Mouse (Mus musculus) forebrain, embryonic 14.5 days (tissue): ENCODE measurements around the gene Serpina3k. TPM values are rescaled to one million over a fixed set of nuclear protein-coding genes. Genes with fewer than 3 reads are reported as not detected.
"Not testable (repeated sequence)": the region's sequence is repeated elsewhere in the genome, so short reads cannot be mapped to it uniquely, and the experiment has no call there.

Experiments used
- ATAC-seq: fragments of 200-750 bp; cut with Nextera tagmentation; 2 replicates; pipeline ENCODE4 v1.8.0; 2017; ENCODE audit warnings: mild to moderate bottlenecking, moderate library complexity
- DNase-seq: peaks from one replicate; pipeline ENCODE4 v3.0.0-alpha.2; 2015; ENCODE audit warnings: low spot score
- H3K27ac ChIP-seq: fragments of 300-500 bp; sonication (generic); 2 replicates; pipeline ENCODE4 v1.5.1; 2014; ENCODE audit warnings: low read depth, mild to moderate bottlenecking, control low read depth, low read length, moderate library complexity
- H3K27me3 ChIP-seq: fragments of 300-500 bp; sonication (generic); replicated peaks from 2 replicates; pipeline ENCODE4 v1.6.1; 2014; ENCODE audit warnings: low read length, control low read depth, mixed read lengths; ENCODE audit not compliant: control insufficient read depth, insufficient read depth
- H3K36me3 ChIP-seq: fragments of 300-500 bp; sonication (generic); 2 replicates; pipeline ENCODE4 v1.6.1; 2014; ENCODE audit warnings: low read length, control low read depth; ENCODE audit not compliant: control insufficient read depth, insufficient read depth
- H3K4me1 ChIP-seq: fragments of 300-500 bp; sonication (generic); 2 replicates; pipeline ENCODE4 v1.6.1; 2014; ENCODE audit warnings: antibody characterized with exemption, low read length, control low read depth; ENCODE audit not compliant: control insufficient read depth, insufficient read depth
- H3K4me2 ChIP-seq: fragments of 300-500 bp; sonication (generic); 2 replicates; pipeline ENCODE4 v1.6.1; 2014; ENCODE audit warnings: mild to moderate bottlenecking, control low read depth, low read length
- H3K4me3 ChIP-seq: fragments of 300-500 bp; sonication (generic); 2 replicates; pipeline ENCODE4 v1.5.1; 2014; ENCODE audit warnings: low read depth, low read length, control low read depth
- H3K9ac ChIP-seq: fragments of 300-500 bp; sonication (generic); 2 replicates; pipeline ENCODE4 v1.6.1; 2014; ENCODE audit warnings: mild to moderate bottlenecking, low read length, control low read depth, moderate library complexity
- H3K9me3 ChIP-seq: fragments of 300-500 bp; sonication (generic); replicated peaks from 2 replicates; pipeline ENCODE4 v1.6.1; 2016; ENCODE audit warnings: low read length, control low read depth, mixed read lengths; ENCODE audit not compliant: control insufficient read depth
- WGBS: fragments of 180-500 bp; shearing (Covaris S2); extraction: QIAGEN DNeasy Blood & Tissue Kit; methylation state at CpG from one replicate; pipeline ENCODE4 v1.1.7; 2014; 5-methylcytosine and 5-hydroxymethylcytosine counted together
- polyA plus RNA-seq: library from polyadenylated mRNA; unstranded; fragments of >200 nt; fragmentation: Nextera tagmentation; extraction: Ambion mirVana; gene quantifications from 2 replicates; pipeline ENCODE4 v1.2.1, GENCODE M21; 2014

Gene Serpina3k
- polyA plus RNA-seq, 1 experiment from 2014 or later, result not detected

DNA sequence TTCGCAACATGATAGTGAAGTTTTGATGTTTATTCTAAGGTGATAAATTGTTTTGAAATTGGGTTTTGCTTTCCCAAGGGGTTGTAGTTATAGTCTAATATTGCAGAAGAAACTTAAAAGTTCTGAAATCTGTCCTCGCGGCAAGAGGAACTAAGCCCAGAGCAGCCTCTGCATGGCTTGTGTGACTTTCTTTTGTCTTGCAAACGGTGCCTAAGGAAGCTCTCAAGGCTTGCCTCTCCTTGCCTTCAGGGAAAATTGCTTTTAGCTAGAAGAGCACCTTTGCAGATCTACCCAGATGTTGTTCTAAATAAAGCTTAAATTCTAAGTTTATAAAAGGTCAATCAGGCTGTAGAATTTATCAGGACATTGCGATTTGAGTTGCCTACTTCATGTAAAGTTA is 40.5 kb downstream of the Serpina3k start:
- not testable (repeated sequence) for H3K4me3 ChIP-seq, H3K9ac ChIP-seq, H3K27me3 ChIP-seq, H3K9me3 ChIP-seq, H3K4me1 ChIP-seq, H3K27ac ChIP-seq, ATAC-seq, H3K36me3 ChIP-seq, H3K4me2 ChIP-seq, DNase-seq
- 42% methylated on average over 5 of the region's 5 CpGs for WGBS

DNA sequence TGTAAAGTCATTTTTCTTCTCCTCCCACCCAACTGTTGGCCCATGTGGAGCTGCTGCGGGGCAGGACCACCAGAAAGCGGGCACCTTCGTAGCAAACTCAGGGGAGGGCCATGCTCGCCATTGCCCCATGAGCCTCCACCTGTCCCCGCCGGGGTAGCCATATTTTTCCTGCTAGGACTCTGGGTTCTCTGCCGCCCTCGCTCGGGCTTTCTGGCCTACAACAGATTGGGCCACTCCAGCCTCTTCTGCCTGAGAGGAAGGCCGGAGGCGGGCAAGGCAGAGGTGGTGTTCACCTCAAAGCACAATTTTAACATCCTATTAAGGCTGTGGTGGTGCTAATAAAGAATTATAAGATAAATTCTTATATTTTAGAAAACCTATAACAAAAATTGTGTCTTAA is 41.6 kb downstream of the Serpina3k start:
- Histone ChIP-seq H3K4me2 (no peak overlapping the region), H3K27me3 (no peaks in the 10 kb centered on the region), H3K4me1 (no peaks in the 10 kb centered on the region), H3K9me3 (no peaks in the 10 kb centered on the region; the same call in 1 of the 2 replicates), H3K27ac (no peak overlapping the region), H3K9ac (no peak overlapping the region), H3K36me3 (no peaks in the 10 kb centered on the region), H3K4me3 (no peak overlapping the region)
- DNase-seq, result no peak
- no peak for ATAC-seq
- WGBS, result 93% methylated on average over 11 of the region's 11 CpGs

- ATAC-seq, H3K27me3 ChIP-seq, DNase-seq, H3K9ac ChIP-seq, H3K4me3 ChIP-seq, H3K36me3 ChIP-seq, H3K9me3 ChIP-seq, H3K27ac ChIP-seq, H3K4me1 ChIP-seq, H3K4me2 ChIP-seq: not testable (repeated sequence)
- 87% methylated on average over 8 of the region's 8 CpGs for WGBS
Measured at GRCm38 (mm10) chr12:104381071-104381604, 42.9 kb downstream of the Serpina3k start.

GRCm38 (mm10) chr12:104385987-104386386 is 47.7 kb downstream of the Serpina3k start:
- H3K4me3 ChIP-seq, H3K9ac ChIP-seq, H3K36me3 ChIP-seq, DNase-seq, H3K4me1 ChIP-seq, H3K9me3 ChIP-seq, H3K4me2 ChIP-seq, H3K27me3 ChIP-seq, H3K27ac ChIP-seq, ATAC-seq: not testable (repeated sequence)

DNA sequence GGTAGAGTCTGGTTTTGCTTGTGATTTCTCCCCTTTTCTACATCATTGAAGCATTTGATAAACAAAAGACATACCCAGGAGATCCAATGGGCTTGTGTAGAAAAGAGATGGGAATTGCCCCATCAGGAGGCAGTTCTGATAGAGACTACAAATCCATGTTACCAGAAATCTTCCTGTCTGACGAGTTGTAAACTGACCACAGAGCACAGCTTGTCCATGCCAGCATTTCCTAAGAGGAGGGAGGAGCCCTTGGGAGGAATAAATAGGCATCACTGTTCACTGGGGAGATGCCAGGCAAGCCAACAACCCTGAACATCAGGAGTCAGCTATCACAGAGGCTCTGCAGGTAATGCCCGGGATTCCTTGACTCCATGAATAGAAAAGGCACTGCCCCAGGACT is 48.6 kb downstream of the Serpina3k start:
- WGBS, result 75% methylated on average over 2 of the region's 2 CpGs
- ATAC-seq, result not testable (repeated sequence)

DNA sequence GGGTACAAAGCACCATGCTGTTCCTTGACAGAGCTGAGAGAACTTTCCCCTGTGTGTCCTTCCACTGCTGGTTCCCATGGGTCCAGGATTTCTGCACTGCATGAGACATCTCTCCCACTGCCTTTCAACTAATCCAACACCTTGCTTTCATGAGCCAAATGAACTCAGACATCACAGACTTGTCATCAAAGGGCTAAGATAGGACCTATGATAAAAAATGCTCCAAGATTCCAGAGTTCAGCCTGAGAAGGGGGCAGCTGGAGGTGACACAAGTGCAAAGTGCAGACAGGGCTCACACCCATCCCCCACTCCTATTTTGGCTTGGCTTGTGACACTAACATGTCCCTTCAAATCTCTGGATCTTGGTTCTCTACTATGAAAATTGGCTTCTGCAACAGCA is 50.2 kb downstream of the Serpina3k start:
- no peaks in the 10 kb centered on the region for H3K36me3 ChIP-seq
- no peak overlapping the region for H3K4me2 ChIP-seq
- no peak overlapping the region for H3K27ac ChIP-seq
- H3K4me3 ChIP-seq, result no peak overlapping the region
- no peaks in the 10 kb centered on the region for H3K9me3 ChIP-seq
- no peak for ATAC-seq
- DNase-seq, result no peak
- H3K9ac ChIP-seq, result no peak overlapping the region
- H3K4me1 ChIP-seq, result no peaks in the 10 kb centered on the region
- H3K27me3 ChIP-seq, result no peaks in the 10 kb centered on the region

More for the DNA sequence above, 48.6 kb downstream of the Serpina3k start:
- not testable (repeated sequence) for H3K27ac ChIP-seq, DNase-seq, H3K9ac ChIP-seq, H3K27me3 ChIP-seq, H3K4me2 ChIP-seq, H3K9me3 ChIP-seq, H3K4me3 ChIP-seq, H3K4me1 ChIP-seq, H3K36me3 ChIP-seq

DNA sequence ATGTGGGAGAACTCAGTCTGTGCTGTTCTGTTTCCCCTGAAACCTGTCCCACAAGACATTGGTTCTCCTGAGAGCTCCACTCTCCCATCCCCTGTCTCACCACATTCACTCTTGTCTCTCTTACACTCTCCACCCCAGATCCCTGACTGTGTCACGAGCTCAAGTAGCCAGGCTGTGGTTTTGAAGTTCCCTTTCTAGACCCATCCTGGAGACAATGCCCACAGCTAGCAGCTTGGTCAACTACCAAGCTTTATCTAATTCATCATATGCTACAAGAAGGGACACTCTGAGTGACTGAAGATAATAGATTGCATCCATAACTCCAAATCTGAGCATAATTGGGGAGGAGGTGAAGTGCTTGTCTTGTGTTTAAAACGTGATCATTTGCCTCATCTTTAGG is 52.8 kb downstream of the Serpina3k start:
- not testable (repeated sequence) for H3K27ac ChIP-seq, DNase-seq, H3K36me3 ChIP-seq, H3K9ac ChIP-seq, H3K4me2 ChIP-seq, H3K9me3 ChIP-seq, H3K4me1 ChIP-seq, H3K4me3 ChIP-seq, ATAC-seq, H3K27me3 ChIP-seq
- 83% methylated on average over 2 of the region's 2 CpGs for WGBS

Other genes starting within 250 kb of the Serpina3k start
- gene Serpina5, start 237.4 kb upstream of the Serpina3k start, polyA plus RNA-seq, result not detected in 2 replicates
- not detected in 2 replicates for gene Serpina3a, start 225.8 kb upstream of the Serpina3k start, polyA plus RNA-seq
- gene Serpina3b, start 210.5 kb upstream of the Serpina3k start, polyA plus RNA-seq, result not detected in 2 replicates
- gene Serpina3c, start 184.6 kb upstream of the Serpina3k start, polyA plus RNA-seq, result not detected in 2 replicates
- gene Serpina3f, start 123.9 kb upstream of the Serpina3k start, polyA plus RNA-seq, result 0.39 and 0.45 TPM in 2 replicates
- gene Serpina3g, start 102.2 kb upstream of the Serpina3k start, polyA plus RNA-seq, result 0.24 and 0.26 TPM in 2 replicates
- gene Serpina3i, start 75.4 kb upstream of the Serpina3k start, polyA plus RNA-seq, result not detected in 2 replicates
- not detected in 2 replicates for gene Serpina3j, start 23.9 kb upstream of the Serpina3k start, polyA plus RNA-seq
- not detected in 2 replicates for gene Serpina3m, start within 50 bp of the Serpina3k start, polyA plus RNA-seq
- gene Serpina3n, start 68.2 kb downstream of the Serpina3k start, polyA plus RNA-seq, result 0.10 TPM in 1 of 2 replicates, not detected in the other
- gene Gsc, start 134.8 kb downstream of the Serpina3k start, polyA plus RNA-seq, result 0.40 and 0.50 TPM in 2 replicates